Mouse (Mus musculus): ENCODE data around the gene Kiss1r. TPM values are rescaled to one million over a fixed set of nuclear protein-coding genes. Genes with fewer than 3 reads are reported as not detected.
"Not testable (repeated sequence)": the region's sequence is repeated elsewhere in the genome, so short reads cannot be mapped to it uniquely, and the experiment has no call there.

Gene Kiss1r
- 7.9 and 8.3 TPM in 2 replicates for polyA plus RNA-seq (2012; rRNA removed)

DNA sequence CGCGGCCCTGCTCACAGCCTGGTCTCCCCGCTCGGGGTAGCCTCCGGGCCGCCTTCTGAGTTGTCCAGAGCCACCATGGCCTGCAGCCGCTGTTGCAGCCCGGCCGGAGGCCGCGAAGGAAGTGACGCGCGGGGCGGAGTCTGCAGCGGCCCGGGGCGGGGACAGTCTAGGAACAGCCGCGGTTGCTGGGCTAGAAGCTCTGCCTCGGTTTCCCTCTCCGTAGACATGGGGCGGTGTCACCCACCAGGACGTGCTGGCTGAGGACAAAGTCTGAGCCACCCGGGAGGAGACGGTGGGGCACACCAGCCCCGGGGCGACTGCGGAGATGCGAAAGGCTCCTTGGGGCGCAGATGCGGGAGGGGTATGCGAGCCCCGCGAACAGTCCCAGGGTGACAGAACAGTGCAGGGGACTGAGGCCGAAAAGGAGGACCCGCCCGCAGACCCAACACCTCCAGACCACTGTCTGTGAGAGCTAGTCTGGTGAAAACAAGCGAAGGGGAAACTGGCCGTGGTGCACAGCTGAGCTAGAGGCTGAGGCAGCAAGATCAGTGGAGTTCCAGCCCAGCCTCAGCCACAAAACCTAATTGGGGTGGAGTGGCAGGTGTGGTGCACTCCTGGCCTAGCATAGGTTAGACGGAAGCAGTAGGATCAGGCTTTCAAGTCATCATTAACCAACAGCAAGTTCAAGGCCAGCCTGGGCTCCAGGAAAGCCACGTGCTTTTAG lies at the start of gene Kiss1r:
Gene Kiss1r, plus strand, starts transcription at position 164 of the 724 bp plus-strand sequence.
- no peak for DNase-seq (ENCODE audit: low read depth)

GRCm38 (mm10) chr10:79871845-79872244 lies 44.9 kb upstream of the Kiss1r start:
- no peak for DNase-seq (ENCODE audit: low read depth)

DNA sequence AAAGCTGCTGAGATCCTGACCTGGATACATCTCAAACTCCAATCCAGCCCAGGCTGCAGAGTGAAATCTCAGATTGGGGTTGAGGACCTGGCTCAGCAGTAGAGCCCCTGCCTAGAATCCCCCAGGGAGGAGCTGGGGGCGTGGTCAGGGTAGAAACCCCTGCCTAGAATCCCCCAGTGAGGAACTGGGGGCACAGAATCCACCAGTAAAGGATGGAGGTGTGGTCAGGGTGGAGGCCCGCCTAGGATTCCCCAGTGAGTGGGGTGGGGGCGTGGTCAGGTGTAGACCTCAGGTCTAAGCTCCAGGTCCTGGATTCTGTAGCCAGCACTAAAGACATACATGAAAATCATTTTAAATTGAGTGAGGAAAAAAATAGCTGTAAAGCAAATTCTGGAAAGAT lies 43.9 kb upstream of the Kiss1r start:
- DNase-seq (ENCODE audit: low read depth), result no peak

GRCm38 (mm10) chr10:79873313-79873712 lies 43.5 kb upstream of the Kiss1r start:
- DNase-seq (ENCODE audit: low read depth), result no peak

DNA sequence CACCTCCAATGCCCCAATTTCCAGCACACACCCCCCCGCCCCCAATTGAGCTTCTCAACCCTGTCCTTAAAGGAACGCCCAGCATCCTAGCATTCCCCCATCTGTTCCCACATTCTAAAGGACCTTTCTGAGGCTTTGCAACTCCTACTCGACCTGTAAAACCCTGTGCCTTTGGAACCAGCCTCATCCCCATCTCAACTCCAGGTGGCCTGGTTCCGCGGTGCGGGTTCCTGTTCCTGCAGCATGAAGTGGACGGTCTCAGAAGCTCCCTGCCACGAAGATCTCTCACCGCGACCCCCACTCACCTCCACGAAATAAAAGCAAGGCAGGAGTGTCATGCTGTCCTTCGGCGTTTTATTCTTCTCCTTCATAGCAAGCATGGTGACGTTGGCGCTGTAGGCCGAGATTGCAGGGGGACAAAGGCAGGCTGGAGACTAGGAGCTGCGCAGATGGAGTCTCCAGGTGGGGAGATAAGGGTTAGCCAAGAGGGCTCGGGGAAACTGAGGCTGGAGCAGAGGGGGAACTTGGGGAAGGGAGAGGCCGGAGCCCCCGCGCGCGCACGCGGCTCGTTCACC lies 43.0 kb upstream of the Kiss1r start:
- no peak for DNase-seq (ENCODE audit: low read depth)

- DNase-seq (ENCODE audit: low read depth), result no peak
Measured at GRCm38 (mm10) chr10:79874290-79874862, 42.4 kb upstream of the Kiss1r start, which contains the start of the genes Prtn3 and Plppr3. Gene Prtn3, plus strand, starts transcription at chr10:79874476. Gene Plppr3, minus strand, starts transcription at chr10:79874634.

DNA sequence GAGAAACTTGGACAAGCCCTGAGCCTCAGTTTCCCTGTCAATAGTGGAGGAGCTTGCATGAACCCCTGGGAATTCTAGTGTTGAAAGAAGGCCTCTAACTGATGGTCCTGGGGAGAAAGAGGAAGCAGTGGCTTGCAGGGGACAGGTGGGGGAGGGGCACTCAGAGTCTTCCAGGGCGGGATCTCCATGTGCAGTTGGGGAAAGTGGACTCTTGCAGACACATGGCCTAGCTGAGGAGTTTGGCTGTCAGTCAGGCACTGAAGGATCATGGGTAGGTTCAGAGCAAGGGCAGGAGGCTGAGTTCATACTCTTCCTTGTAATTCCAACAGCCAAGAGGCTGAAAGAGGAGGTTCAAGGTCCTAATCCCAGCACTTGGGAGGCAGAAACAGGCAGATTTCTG lies 39.6 kb upstream of the Kiss1r start:
- no peak for DNase-seq (ENCODE audit: low read depth)

GRCm38 (mm10) chr10:79877757-79878156 lies 39.0 kb upstream of the Kiss1r start:
- DNase-seq (ENCODE audit: low read depth), result no peak

DNA sequence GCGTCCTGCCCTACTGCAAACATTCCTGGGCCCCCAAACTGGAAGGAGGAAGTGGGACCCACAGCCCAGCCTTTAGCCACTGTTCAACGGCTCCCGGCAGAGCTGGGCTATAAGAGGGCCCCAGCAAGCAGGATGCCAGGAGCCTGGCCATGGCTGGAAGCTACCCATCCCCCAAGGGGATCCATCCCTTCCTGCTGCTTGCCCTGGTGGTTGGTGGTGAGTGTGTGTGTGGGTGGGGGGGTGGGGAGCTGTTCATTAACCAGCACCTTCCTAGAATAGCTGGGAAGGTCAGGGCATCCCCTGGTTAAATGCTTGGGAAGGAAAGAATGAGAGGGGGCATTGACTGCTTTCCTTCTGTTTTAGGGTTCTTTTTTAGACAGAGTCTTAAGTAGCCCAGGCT lies 37.2 kb upstream of the Kiss1r start:
- no peak for DNase-seq (ENCODE audit: low read depth)

DNA sequence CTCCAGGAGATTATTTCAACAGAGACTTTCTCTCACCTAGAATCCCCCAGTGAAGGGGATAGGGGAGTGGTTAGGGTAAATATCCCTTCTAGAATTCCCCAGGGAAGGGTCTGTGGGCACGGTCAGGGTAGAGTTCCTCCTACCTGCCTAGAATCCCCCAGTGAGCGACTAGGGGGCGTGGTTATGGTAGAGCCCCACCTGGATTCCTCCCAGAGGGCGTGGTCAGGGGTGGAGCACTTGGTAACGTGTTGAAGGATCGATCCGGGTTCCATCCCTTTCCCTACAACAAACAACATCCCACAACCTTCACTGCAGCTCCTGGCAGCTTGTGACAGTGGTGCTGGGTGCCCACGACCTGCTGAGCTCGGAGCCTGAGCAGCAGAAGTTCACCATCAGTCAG lies 36.0 kb upstream of the Kiss1r start:
- no peak for DNase-seq (ENCODE audit: low read depth)

DNA sequence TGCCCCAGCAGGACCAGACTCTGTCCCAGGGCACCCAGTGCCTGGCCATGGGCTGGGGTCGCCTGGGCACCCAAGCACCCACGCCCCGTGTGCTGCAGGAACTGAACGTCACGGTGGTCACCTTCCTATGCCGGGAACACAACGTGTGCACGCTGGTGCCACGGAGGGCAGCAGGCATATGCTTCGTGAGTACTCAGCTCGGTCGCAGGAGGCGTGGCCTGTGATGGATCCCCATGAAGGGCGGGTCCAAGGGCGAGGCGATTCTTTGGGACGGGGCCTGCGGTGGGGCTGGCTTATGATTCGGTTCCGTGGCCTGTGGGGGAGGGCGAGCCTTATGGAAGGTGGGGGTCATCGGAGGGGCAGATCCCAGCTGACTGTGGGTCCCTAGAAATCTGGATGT lies 34.8 kb upstream of the Kiss1r start:
- DNase-seq (ENCODE audit: low read depth), result no peak

GRCm38 (mm10) chr10:79883297-79884084 lies 33.3 kb upstream of the Kiss1r start:
- DNase-seq (ENCODE audit: low read depth), result no peak

DNA sequence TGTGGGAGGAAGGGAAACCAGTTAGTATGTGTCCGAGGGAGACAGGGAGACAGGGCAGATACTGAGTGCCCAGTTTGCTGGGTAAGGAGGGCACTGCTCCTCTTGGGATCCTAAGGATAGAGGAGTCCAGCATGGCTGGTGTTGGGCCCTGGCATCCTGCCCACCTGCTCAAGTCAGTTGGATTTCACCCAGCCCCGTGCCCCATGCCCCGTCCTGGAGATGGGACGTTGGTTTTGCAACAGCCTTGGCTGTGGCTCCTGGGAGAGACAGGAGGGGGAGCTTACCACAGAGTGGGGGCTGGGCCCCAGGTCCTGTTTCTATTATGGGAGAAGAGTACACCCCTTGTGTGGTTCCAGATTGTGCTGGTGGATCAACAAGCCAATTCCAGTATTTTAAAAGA lies 32.3 kb upstream of the Kiss1r start:
- DNase-seq (ENCODE audit: low read depth), result no peak

- DNase-seq (ENCODE audit: low read depth), result not testable (repeated sequence)
Measured at GRCm38 (mm10) chr10:79884938-79885337, 31.8 kb upstream of the Kiss1r start.

DNA sequence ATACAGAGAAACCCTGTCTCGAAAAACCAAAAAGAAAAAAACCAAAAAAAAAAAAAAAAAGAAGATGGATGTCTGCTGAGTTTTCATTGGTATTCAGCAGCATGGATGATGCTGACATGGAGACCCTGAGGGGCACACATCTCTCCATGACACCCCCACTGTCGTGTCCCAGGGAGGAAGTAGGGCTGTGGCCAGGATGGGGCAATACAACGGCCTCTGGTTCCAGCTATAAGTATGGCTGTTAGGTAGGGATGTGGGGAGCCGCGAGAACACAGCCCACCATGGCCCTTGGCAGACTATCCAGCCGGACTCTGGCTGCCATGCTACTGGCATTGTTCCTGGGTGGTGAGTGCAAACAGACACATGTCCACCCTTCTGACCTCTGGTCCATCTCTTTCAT lies 30.7 kb upstream of the Kiss1r start, which contains the start of gene Elane:
Gene Elane, plus strand, starts transcription at position 194 of the 400 bp plus-strand sequence.
- no peak for DNase-seq (ENCODE audit: low read depth)

DNA sequence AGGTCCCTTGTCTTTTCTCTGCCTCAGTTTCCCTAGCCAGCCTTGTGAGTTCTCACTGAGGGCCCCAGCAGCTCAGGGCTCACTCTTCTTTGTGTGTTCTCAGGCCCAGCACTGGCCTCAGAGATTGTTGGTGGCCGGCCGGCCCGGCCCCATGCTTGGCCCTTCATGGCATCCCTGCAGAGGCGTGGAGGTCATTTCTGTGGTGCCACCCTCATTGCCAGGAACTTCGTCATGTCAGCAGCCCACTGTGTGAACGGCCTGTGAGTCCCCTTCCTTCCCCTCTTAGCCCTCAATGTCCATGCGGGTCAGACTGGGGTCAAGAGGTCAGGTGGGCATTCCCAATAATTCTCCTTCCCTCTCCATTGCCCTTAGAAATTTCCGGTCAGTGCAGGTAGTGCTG lies 30.2 kb upstream of the Kiss1r start:
- no peak for DNase-seq (ENCODE audit: low read depth)

DNA sequence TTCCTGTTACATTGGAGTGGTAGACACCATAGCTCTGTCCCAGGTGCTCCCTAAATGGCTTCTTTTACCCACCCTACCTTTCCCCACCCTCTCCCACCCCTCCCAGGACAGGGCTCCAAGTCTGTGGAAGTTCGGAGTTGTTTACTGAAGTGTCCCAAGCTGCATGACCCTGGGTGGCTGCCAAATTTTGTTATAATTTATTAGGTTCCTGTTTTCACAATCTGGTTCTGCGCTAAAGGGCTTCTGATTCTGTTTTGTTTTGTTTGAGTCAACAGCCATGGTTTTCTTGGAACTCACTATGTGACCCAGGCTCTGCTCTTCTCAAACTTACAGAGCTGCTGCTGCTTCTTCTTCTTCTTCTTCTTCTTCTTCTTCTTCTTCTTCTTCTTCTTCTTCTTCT lies 27.4 kb upstream of the Kiss1r start:
- no peak for DNase-seq (ENCODE audit: low read depth)

DNA sequence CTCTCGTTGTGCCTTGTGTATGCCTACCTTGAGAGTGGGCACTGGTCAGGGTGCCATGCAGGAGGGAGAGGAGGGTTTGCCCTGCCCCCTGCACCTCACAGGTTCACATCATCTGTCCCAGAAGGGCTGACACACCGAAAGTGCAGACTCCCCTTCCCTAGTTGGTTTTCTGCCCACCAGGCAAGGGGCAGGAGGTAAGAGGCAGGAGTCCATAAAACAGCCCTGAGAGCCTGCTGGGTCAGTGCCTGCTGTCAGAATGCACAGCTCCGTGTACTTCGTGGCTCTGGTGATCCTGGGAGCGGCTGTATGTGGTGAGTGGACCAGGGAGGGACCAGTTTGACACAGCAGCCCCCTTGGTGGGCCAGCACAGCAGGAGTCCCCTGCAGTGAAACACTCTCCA lies 26.1 kb upstream of the Kiss1r start, which contains the start of gene Cfd:
Gene Cfd, plus strand, starts transcription at position 184 of the 400 bp plus-strand sequence.
- no peak for DNase-seq (ENCODE audit: low read depth)

GRCm38 (mm10) chr10:79892451-79893118 lies 24.2 kb upstream of the Kiss1r start:
- DNase-seq (ENCODE audit: low read depth), result not testable (repeated sequence)

DNA sequence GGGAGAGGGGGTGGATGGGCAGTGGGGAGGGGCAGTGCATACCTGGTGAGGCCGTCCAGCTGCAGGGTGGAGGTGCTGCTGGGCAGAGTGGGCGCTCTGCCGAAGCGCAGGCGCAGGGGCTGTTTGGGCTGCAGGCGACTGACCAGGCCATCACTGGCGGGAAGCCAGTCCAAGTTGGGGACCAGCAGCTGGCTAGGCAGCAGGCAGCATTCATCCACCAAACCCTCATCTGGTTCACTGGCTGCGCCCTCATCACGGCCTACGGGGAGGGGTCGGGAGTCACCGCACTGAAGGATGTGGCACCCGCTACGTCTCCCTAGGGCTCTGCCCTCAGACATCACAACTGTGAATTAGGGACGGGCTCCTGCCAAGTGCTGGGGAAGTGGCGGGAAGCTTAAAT lies 20.5 kb upstream of the Kiss1r start:
- DNase-seq (ENCODE audit: low read depth), result no peak

DNA sequence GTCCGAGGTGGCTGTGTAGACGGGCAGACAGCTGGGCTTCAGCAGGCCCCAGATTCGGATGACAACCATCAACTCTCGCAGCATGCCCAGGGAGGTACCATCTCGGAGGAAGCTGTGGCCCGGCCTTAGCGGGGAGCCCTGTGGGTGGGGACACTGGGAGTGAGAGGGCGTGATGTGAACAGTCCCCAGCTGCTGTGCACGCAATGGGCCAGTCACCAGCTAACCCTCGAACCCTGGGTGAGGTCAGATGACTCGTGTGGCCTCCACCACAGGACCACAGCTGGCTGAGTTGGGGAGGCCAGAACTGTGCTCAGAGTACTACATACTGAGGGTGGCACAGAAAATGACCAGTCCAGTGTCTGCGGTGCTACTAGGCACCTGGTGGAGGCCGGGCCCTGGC lies 20.0 kb upstream of the Kiss1r start:
- no peak for DNase-seq (ENCODE audit: low read depth)
